Mouse (Mus musculus) lung, postnatal 4 days (tissue): ENCODE results near the gene Aadacl2.

Experiments used
- DNase-seq, 2 experiments: peaks; one replicate each; pipeline ENCODE4 v3.0.0; 2021

Gene Aadacl2

DNA sequence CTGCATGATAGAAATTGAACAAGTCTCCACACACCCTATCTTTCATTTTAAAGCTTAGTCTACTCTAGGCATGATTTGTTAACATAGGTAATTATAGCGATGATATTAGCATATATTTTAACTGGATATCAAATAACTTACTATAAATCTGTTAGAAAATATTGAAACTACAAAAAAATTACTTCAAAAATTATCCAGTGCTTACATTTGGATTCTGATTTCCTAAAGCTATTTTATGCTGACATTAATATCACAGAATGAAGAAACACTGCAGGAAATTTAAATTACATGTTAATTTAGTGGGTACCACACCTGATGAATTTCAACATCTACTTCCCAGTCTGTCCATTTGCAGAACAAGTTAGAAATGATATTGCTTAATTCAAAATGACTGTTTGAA, at the start of gene Aadacl2:
Gene Aadacl2, plus strand, starts transcription at position 301 of the 400 bp plus-strand sequence.
- no peak for DNase-seq

DNA sequence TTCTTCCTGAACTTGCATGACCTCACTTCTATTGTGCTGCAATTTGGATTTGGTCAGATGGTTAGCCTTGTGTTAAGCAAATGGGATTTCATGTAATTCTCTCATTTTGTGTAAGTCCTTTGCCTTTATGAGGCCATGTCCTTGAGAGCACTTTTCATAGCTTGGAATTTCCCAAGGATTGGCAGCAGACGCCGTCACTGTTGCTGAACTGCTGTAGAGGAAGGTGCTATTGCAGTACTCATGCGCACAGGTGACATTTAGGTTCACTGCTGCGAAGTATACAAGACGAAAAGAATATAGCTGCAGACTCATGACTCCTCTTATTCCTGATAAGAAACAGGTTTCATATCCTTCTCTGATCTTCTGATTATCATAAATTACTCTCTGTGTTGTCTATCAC, 35.7 kb upstream of the Aadacl2 start:
- DNase-seq: no peak

DNA sequence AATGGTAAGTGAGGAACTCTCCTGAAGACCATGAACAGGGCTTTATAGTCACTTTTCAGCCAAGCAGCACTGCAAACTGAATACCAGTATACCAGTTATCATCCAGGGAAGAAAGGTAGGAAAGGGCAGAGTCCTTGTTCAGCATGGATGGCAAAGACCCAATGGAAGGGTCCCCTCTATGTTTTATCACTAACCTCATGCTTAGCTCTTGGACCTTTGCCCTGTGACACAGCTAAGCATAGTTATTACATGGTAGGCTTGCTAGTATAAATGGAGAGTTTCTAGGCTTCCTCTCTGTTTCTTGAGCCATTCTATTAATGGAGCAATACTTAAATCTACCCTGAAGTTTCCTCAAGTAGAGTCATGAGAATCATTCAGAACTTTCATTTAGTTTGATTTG, 32.0 kb upstream of the Aadacl2 start:
- no peak for DNase-seq

DNA sequence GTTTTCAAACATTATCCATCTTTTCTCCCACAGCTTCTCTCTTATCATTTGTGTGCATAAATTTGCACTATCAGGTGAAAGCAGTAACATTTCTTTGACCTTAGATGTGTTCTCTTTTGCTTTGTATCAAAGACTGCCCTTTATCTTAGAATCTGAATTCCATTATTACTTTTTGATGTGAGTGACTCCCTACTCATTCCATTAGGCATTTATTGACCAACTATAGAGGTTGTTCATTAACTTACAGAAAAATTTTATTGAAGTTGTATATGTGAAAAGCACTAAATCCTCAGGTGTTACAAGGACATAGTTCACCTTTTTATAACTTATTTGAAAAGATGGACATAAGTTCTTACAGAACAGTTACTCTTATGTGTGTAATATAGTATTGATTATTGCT, 2.9 kb upstream of the Aadacl2 start:
- no peak for DNase-seq

DNA sequence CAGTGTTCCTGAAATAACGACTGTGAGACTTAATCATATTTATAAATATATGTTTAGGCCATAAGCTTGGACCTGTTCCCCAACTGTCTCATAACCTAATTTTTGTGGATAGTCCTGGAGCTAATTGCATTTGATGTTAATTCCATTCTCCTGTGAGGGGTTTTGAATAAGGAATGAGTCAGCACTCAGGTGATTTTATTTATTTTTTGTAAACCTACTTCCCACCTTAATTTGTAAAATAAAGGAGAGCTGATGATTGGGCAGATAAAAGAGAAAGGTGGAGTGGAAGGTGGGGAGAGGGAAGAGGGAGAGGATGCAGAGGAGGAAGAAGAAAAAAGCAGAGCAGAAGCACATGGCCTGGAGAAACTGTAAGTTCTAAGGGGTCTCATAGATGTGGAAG, 18.9 kb downstream of the Aadacl2 start, which contains the start of gene Aadac:
Gene Aadac, plus strand, starts transcription at position 301 of the 400 bp plus-strand sequence.
- DNase-seq: no peak

DNA sequence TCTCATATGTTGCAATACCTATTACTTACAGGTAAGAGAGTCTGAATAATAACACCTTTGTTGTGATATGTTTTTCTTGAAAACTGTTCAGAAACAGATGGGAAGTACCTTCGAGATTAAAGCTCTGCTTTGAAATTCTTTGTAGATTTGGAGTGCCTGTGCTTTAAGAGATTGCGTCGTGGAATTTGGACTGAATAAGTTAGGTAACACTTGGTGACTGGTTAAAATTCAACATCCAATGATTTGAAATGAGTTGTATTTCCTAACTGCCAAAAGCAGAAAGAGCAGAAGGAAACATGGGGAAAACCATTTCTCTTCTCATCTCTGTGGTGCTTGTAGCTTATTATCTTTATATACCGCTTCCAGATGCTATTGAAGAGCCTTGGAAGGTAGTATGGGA, 25.0 kb downstream of the Aadacl2 start:
- DNase-seq: no peak

DNA sequence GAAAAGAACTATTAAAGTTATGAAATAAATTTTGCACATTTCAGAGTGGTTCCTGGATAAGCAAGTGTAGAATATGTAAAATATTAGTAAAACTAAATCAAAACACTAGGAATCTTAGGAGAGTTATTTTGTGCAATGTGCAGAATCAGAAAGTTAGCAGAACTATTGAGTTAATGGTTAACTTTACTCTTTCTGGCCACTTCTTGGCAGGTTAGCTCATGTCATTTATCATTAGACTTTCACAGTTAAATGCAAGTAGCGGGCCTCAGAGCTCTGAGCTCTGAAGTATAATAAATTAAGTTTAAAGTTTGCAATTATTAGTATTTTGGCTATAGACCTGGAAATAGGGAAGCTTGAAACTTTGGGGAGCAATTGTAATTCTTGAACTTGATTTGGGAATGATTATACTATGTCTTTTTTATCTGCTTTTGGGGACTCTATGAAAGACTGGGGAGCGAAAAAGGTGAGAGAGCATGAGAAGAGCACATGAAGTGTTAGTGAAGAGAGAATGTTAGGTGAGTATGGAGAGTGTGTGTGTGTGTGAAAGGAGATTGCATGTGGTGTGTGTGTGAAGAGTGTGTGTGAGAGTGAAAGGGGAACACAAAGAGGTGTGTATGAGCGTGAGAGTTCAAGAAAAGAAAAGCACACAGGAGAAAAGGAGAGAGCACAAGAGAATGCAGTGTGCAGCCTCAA, 39.8 kb downstream of the Aadacl2 start:
- DNase-seq: no peak

DNA sequence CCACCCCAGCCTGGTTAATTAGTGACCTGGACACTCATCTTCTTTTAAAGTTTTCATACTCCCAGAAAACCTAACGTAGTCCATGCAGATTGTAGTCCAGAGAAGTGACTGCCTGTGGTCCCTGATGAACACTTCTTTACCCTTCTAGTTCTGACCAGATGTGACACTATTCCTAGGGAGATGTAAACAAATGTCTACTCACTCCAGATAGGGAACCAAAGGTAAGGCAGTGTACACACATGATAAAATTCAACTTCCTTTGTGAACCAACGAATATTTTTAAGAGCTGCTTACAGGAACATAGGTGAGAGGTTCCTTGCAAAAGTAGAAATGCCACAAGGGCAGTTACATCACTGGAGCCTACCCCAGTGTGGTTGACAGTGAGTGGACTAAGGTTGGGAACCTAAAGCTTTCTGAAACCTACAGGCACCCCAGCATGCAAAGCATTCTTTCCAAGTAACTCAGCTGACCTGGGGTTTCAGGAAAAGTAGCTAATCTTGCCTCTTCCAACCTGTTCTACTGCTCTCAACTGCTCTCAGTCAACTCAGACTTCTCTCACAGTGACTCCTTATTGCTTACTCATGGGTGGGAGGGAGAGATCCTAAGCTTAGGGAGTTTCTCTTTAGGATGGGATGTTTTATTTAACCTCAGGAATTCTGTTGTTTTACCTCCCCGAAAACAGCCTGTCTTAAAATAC, 46.8 kb downstream of the Aadacl2 start:
- no peak for DNase-seq

DNA sequence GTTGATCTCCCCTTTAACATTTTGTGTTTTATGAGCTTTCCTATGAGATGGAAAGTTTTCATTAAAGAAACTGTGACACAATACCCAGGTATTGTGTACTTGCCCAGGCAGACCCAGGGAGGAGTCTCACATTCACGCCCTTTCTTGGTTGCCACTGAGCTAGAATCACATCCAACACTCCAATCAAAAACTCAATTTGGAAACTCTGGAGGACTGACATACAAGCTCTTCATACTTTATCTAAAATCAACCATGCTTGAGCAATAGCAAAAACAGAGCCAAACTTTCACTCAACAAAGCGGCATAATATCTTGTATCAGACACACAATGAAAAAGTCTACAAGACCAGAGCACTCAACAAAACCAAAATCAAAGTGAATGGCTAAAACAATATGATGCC, 47.4 kb downstream of the Aadacl2 start:
- no peak for DNase-seq

DNA sequence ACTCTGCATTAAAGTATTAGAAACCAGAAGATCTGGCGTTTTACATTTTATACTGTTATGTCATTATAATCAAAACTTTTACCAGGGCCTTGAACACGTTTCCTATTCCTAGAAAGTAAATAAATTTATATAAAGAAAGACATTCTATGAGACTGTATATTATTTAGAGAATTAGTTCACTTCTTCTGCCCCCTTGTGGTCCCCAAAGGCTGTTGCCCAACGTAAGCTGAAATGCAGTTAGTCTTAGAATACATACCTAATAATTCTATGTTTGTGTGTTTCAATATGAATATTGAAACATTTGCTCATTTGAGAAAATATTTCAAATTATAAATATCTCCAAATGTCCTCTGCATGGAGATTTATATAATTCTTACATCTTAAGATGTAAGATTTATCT, 49.9 kb downstream of the Aadacl2 start:
- DNase-seq: no peak

DNA sequence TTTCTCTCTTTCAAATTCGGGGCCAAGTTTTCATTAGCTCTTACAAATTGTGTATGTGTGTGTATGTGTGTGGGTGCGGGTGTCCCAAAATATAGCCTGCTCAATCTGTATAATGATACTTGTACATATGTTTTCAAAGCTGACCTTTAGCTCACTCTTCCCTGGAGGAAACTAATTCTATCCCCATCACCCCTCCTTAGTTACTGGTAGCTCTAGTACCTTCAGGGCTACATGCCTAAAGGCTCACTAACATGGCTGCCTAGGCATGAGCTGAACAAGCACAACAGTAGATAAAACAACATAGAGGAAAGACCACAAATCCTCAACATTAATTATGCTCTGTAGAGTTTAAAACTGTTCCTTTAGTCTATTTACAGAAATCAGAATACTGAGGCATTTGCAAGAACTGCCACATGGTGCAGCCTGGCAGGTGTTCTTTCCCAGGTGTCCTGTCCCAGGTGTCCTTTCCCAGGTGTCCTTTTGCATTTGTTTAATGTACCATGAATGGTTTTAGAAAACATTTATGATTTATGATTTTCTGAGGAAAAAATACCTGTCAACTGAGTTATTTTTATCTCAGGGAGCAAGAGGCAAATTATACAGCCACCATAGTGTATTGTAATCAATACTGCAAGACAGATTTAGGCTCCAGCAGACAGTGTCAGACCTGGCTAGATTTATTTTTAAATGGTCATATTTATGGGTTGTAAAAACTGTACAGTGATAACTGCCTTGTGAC, 50.7 kb downstream of the Aadacl2 start:
- no peak for DNase-seq

DNA sequence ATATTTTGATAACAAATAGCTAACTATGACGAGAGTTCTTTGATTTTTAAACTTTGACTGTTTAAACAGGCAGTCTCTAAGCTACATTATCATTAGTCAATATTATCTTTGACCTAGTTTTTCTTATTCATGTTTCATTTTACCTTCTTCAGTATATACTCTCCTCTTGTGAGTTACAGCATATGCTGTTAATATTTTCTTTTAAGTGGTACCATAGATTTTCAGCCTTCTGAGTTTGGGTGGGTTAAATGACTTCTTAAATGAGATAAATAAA, 51.2 kb downstream of the Aadacl2 start:
- DNase-seq: no peak
